Mouse (Mus musculus) ES-Bruce4 (cell line): ENCODE results near the gene Rbm45.

ENCODE experiments used
- CTCF ChIP-seq: IDR thresholded peaks from one replicate; pipeline ENCODE4 v1.8.1; 2011; ENCODE audit warnings: low read depth, low read length
- EP300 ChIP-seq: IDR thresholded peaks from 2 replicates; pipeline ENCODE4 v1.6.1; 2011; ENCODE audit warnings: low read depth, low read length; ENCODE audit not compliant: insufficient read depth
- POLR2A ChIP-seq: IDR thresholded peaks from one replicate; pipeline ENCODE4 v1.8.1; 2011; ENCODE audit warnings: low read length; ENCODE audit not compliant: insufficient read depth

GRCm38 (mm10) chr2:76409986-76410385, 40.2 kb downstream of the Rbm45 start:
- TF ChIP-seq CTCF (no peak), EP300 (no peak), POLR2A (no peak)
